Mouse (Mus musculus) A20 (cell line): ENCODE data around the gene Upk3b.
A peak's percentile ranks its signal among the peaks of the same experiment; 100 is the strongest.
"Not testable (repeated sequence)": the region's sequence is repeated elsewhere in the genome, so short reads cannot be mapped to it uniquely, and the experiment has no call there.

Source experiments
- DNase-seq: peaks from one replicate; pipeline ENCODE4 v3.0.0-alpha.2; 2011; ENCODE audit warnings: low read depth, low spot score

Gene Upk3b

DNA sequence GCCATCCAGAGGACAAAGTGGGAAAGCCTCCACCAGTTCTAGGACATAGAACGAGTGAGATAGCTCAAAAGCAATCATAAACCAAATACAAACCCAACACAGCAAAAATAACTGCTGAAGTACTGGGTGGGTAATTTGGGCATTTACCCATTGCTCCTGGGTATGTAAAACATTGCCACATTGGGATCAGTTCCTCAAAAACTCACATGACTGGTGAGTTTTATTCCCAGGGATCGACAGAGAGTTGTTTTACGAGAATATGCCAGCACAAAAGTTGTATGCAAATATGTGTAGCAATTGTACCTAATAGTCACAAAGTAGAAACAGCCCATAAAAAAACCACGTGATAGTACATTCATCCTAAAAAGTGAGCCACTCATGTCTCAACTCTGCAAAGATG lies 3.4 kb upstream of the Upk3b start:
- DNase-seq: peak; percentile 22

GRCm38 (mm10) chr5:136035285-136035684 lies 3.0 kb upstream of the Upk3b start:
- DNase-seq: peak; percentile 48

DNA sequence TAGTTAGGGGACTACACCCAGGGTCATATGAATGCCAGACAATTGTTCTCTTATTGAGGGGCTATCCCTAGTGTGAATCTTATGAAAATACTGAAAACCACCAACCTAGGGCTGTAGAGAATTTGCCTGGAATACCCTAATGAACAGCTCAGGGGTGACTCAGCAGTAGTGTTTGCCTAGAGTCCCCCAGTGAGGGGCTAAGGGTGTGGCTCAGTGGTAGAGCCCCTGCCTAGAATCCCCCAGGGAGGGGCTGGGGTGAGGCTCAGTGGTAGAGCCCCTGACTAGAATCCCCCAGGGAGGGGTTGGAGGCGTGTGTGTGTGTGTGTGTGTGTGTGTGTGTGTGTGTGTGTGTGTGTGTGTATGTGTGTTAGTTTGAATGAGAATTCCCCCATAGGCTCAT lies 1.6 kb upstream of the Upk3b start:
- no peak for DNase-seq

DNA sequence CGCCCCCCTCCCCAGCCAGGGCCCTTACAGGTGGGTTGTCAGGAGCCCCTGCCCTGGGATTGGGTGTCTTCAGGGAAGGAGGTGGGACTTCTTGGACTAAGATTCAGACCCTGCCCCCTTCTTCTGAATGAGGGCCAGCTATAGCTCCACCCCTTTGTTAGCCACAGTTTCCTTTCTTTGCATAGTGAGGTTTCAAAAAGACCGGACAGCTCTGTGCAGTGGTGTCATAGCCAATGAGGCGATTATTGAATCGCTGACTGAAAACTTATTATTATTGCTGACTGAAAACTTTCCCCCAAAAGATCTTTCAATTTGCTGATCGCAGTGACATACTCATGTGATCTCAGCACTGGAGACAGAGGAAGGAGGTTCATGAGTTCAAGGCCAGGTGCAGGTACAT lies 1.9 kb downstream of the Upk3b start:
- peak; percentile 55 for DNase-seq

- peak; percentile 40 for DNase-seq
Observed at GRCm38 (mm10) chr5:136041260-136041659, 3.0 kb downstream of the Upk3b start.

GRCm38 (mm10) chr5:136041666-136042065 lies 3.4 kb downstream of the Upk3b start:
- no peak for DNase-seq

- no peak for DNase-seq
Observed at GRCm38 (mm10) chr5:136044865-136045264, 6.6 kb downstream of the Upk3b start.

DNA sequence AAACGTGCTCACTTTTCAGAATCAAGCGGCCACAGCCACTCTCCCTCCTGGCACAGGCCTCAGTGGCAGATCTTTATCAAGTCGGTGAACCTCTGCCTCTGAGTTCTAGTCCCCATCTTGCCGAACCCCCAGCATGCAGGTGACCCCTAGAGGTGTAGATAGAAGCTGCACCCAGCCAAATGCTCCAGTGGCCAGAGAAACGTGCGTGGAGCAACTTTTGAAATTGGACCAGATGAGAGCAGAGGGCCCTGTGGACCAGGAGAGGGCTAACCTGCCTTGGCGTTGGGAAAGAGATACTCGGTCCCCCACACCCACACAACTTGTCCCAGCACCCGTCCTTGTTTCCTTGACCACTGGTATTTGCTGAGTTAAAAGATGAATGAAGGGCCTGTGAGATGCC lies 7.1 kb downstream of the Upk3b start:
- peak; percentile 64 for DNase-seq

GRCm38 (mm10) chr5:136045987-136046386 lies 7.7 kb downstream of the Upk3b start:
- DNase-seq: peak; percentile 74

- not testable (repeated sequence) for DNase-seq
Observed at GRCm38 (mm10) chr5:136048541-136048940, 10.2 kb downstream of the Upk3b start.

- DNase-seq: no peak
Observed at GRCm38 (mm10) chr5:136049926-136050325, 11.6 kb downstream of the Upk3b start.

GRCm38 (mm10) chr5:136051231-136052085 lies 13.2 kb downstream of the Upk3b start:
- no peak for DNase-seq

DNA sequence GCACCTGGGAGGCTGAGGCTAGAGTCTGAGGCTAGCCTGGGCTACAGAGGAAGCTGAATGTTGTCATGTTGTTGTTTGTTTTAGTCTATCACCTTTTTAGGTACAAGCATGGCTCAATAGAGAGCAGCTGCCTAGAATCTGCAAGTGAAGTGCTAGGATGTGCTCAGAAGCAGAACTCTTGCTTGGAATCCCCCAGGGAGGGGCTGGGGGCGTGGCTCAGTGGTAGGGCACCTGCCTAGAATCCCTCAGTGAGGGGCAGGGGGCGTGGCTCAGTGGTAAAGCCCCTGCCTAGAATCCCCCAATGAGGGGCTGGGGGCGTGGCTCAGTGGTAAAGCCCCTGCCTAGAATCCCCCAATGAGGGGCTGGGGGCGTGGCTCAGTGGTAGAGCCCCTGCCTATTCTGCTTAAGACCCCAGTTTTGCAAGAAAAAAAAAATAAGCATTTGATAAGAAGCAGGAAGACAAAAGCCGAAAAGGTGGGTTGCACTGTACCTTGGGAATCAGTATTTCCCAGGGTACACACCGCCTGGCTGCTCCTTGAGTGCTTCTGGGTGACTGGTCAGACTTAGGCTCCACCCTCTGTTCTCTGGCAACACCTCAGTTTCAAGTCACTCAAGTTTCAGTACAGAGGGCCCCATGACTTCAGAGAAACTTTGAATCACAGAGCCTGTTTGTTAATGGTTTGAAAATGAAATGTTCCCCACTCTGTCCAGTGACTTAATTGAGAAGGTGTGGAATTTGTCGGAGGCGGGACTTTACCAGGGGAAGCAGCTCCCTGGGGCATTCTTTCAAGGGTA lies 14.8 kb downstream of the Upk3b start:
- DNase-seq: no peak

- no peak for DNase-seq
Observed at GRCm38 (mm10) chr5:136054301-136055077, 16.2 kb downstream of the Upk3b start, which contains the start of gene Upk3bl. Gene Upk3bl, plus strand, starts transcription at chr5:136054492.

GRCm38 (mm10) chr5:136056062-136056461 lies 17.8 kb downstream of the Upk3b start:
- DNase-seq: no peak

- no peak for DNase-seq
Observed at GRCm38 (mm10) chr5:136057085-136057484, 18.8 kb downstream of the Upk3b start.

DNA sequence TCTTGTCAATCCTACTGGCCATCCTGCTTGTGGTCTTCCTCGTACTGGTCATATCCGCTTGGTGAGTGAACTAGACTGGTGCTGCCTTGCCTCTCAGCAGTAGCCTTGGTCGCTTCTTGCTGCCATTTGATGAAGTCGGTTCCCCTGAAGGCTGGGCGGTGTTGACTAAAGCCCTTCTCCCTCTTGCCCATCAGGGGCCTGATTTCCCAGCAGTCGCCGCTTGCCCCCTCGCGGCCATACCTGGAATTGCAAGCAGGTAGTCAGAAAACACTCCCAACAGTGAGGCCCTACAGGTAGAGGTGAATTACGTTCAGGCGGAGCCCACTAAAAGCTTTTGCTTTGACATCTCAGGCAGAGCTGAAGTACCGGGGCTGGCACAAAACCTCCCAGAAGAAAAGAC lies 23.3 kb downstream of the Upk3b start:
- DNase-seq: peak; percentile 79

DNA sequence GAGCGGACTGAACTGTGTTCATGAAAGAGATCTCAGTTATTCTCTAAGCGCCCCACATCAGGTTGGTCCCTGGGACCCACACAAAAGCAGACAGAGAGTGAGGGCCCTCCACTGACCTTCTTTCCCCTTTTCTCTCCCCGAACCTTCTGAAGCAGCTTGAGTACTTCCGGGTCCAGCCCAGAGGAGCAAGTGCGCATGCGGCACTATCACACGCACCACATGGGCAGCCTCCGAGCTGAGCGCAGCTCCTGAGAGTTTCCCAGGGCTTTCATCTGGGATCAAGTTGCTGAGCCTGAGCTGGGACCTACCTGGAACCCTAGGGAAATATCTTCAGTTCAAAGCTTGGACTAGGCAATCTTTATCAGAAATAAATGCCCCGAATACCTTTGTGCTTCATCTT lies 25.6 kb downstream of the Upk3b start:
- DNase-seq: no peak

GRCm38 (mm10) chr5:136066404-136067148 lies 28.3 kb downstream of the Upk3b start:
- not testable (repeated sequence) for DNase-seq

DNA sequence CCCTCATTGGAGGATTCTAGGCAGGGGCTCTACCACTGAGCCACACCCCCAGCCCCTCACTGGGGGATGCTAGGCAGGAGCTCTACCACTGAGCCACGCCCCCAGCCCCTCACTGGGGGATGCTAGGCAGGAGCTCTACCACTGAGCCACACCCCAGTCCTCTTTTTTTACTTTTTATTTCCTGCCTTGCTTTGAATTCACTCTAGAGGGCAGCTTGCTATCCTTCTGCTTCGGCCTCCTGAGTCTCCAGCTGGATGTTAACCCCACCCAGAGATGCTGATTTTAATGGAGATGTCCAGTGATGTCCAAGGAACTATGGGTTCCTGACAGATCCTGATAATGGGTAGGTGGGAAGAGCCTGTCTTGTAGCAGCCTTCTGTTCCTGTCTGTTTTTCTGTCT lies 31.1 kb downstream of the Upk3b start:
- no peak for DNase-seq

DNA sequence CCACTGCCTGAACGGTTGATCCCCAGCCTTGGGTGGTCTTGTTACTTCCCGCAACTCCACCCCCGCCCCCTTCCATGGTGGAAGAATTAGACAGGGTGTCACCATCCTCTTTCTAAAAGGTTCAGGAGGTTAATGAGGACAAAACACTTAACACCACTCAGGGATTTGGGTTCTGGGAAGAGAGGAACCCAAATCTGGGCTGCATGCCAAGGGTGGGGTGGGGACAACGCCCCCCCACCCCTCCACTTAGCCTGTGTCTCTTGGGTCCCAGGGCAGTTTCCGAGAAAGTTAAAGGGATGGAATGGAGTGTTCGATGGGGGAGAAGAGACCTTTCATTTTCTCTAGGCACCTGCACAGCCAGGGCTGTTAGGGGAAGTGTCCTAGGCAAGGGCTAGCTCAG lies 34.8 kb downstream of the Upk3b start:
- no peak for DNase-seq
